Mouse (Mus musculus): ENCODE measurements around the gene Msantd3. TPM values are rescaled to one million over a fixed set of nuclear protein-coding genes. Genes with fewer than 3 reads are reported as not detected.

The Msantd3 gene
- polyA plus RNA-seq, 1 experiment from 2014 or later, result 47.7 TPM

GRCm38 (mm10) chr4:48609485-48609884 lies 69.8 kb downstream of the Msantd3 start:
- ATAC-seq (no peak), DNase-seq (ENCODE audit: low spot score) (no peak)
- Histone ChIP-seq H3K9ac (ENCODE audit: low read length) (no peak overlapping the region), H3K27me3 (replicated peaks; ENCODE audit: control insufficient read depth, insufficient read depth, low read length) (no peaks in the 10 kb centered on the region), H3K4me3 (ENCODE audit: low read depth, low read length) (no peak overlapping the region), H3K27ac (ENCODE audit: low read depth, low read length) (no peak overlapping the region), H3K4me2 (ENCODE audit: low read length) (no peak overlapping the region), H3K36me3 (ENCODE audit: control insufficient read depth, insufficient read depth, low read length) (peaks cover 37% of the 10 kb centered on the region), H3K9me3 (replicated peaks; ENCODE audit: control insufficient read depth, low read length) (no peaks in the 10 kb centered on the region), H3K4me1 (ENCODE audit: control insufficient read depth, insufficient read depth, low read length) (no peaks in the 10 kb centered on the region)
- 91% methylated on average over 9 of the region's 9 CpGs for WGBS

- H3K9me3 ChIP-seq (replicated peaks; ENCODE audit: control insufficient read depth, low read length), result no peaks in the 10 kb centered on the region
- H3K4me1 ChIP-seq (ENCODE audit: control insufficient read depth, insufficient read depth, low read length), result no peaks in the 10 kb centered on the region
- H3K4me2 ChIP-seq (ENCODE audit: low read length), result no peak overlapping the region
- H3K27ac ChIP-seq (ENCODE audit: low read depth, low read length), result no peak overlapping the region
- WGBS, result 86% methylated on average over 6 of the region's 6 CpGs
- no peak for DNase-seq (ENCODE audit: low spot score)
- H3K9ac ChIP-seq (ENCODE audit: low read length), result no peak overlapping the region
- H3K4me3 ChIP-seq (ENCODE audit: low read depth, low read length), result no peak overlapping the region
- no peaks in the 10 kb centered on the region for H3K27me3 ChIP-seq (replicated peaks; ENCODE audit: control insufficient read depth, insufficient read depth, low read length)
- ATAC-seq, result no peak
- peaks cover 38% of the 10 kb centered on the region for H3K36me3 ChIP-seq (ENCODE audit: control insufficient read depth, insufficient read depth, low read length)
Observed at GRCm38 (mm10) chr4:48610251-48610650, 70.5 kb downstream of the Msantd3 start.

Other genes starting within 250 kb of the Msantd3 start
- 55.6 and 61.4 TPM in 2 replicates for gene Tex10, start 66.5 kb upstream of the Msantd3 start, polyA plus RNA-seq (2014; fragmentation: Nextera tagmentation; extraction: Ambion mirVana)
- 126 and 168 TPM in 2 replicates for gene Tmeff1, start 45.2 kb downstream of the Msantd3 start, polyA plus RNA-seq (2014; fragmentation: Nextera tagmentation; extraction: Ambion mirVana)
- 1.1 and 1.5 TPM in 2 replicates for gene Cavin4, start 123.6 kb downstream of the Msantd3 start, polyA plus RNA-seq (2014; fragmentation: Nextera tagmentation; extraction: Ambion mirVana)

All from forebrain, embryonic 14.5 days (tissue).